Mouse (Mus musculus) ES-Bruce4 (cell line): ENCODE measurements around the gene Nadk2.

Experiments
- CTCF ChIP-seq: IDR thresholded peaks from one replicate; pipeline ENCODE4 v1.8.1; 2011; ENCODE audit warnings: low read depth, low read length
- POLR2A ChIP-seq: IDR thresholded peaks from one replicate; pipeline ENCODE4 v1.8.1; 2011; ENCODE audit warnings: low read length; ENCODE audit not compliant: insufficient read depth

DNA sequence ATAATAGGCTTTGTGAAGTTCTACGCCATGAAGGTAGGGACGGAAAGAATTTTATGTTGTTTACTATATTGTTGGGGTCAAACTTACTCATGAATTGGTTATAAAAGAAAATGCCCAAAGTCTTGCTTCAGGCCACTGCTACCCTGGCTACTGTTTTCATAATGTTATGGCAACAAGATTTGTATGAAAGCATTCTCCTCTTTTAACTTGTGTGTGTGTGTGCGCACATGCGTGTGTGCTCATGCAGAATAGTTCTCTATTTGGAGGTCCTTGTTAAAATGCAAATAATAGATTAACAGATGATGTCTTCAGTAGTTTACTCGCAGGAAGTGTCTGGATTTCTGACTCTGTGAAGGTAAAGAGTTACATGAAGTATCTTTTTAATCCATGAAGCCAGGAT lies 2.6 kb downstream of the Nadk2 start:
- TF ChIP-seq POLR2A (no peak), CTCF (no peak)
